Mouse (Mus musculus) stomach, postnatal 0 days (tissue): ENCODE results near the gene Prkag2. TPM values are rescaled to one million over a fixed set of nuclear protein-coding genes. Genes with fewer than 3 reads are reported as not detected.

Experiments
- ATAC-seq: fragments of 200-750 bp; cut with Nextera tagmentation; 2 replicates; pipeline ENCODE4 v1.8.0; 2017; ENCODE audit not compliant: low FRiP score, low TSS enrichment
- DNase-seq: peaks from one replicate; pipeline ENCODE4 v3.0.0-alpha.2; 2016; ENCODE audit warnings: low spot score
- H3K27ac ChIP-seq: fragments of 300-500 bp; sonication (generic); replicated peaks from 2 replicates; pipeline ENCODE4 v1.5.1; 2014; ENCODE audit warnings: mild to moderate bottlenecking, control low read depth
- H3K27me3 ChIP-seq: fragments of 300-500 bp; sonication (generic); 2 replicates; pipeline ENCODE4 v1.6.1; 2014; ENCODE audit warnings: low read length; ENCODE audit not compliant: control insufficient read depth, insufficient read depth
- H3K36me3 ChIP-seq: fragments of 300-500 bp; sonication (generic); 2 replicates; pipeline ENCODE4 v1.6.1; 2014; ENCODE audit warnings: low read length, mixed read lengths; ENCODE audit not compliant: control insufficient read depth, insufficient read depth
- H3K4me1 ChIP-seq: fragments of 300-500 bp; sonication (generic); replicated peaks from 2 replicates; pipeline ENCODE4 v1.6.1; 2014; ENCODE audit warnings: antibody characterized with exemption; ENCODE audit not compliant: control insufficient read depth, insufficient read depth
- H3K4me2 ChIP-seq: fragments of 300-500 bp; sonication (generic); replicated peaks from 2 replicates; pipeline ENCODE4 v1.6.1; 2014; ENCODE audit warnings: low read depth, mild to moderate bottlenecking, control low read depth, moderate library complexity
- H3K4me3 ChIP-seq: fragments of 300-500 bp; sonication (generic); 2 replicates; pipeline ENCODE4 v1.5.1; 2014; ENCODE audit warnings: low read depth, low read length, control low read depth
- H3K9ac ChIP-seq: fragments of 300-500 bp; sonication (generic); 2 replicates; pipeline ENCODE4 v1.6.1; 2014; ENCODE audit warnings: mild to moderate bottlenecking, low read length, control low read depth, mixed read lengths
- H3K9me3 ChIP-seq: fragments of 300-500 bp; sonication (generic); 2 replicates; pipeline ENCODE4 v1.6.1; 2016; ENCODE audit warnings: low read length; ENCODE audit not compliant: control insufficient read depth
- CTCF ChIP-seq: IDR thresholded peaks from 2 replicates; pipeline ENCODE4 v1.5.1; 2016; ENCODE audit warnings: antibody characterized with exemption, low read depth, mild to moderate bottlenecking, moderate library complexity
- EP300 ChIP-seq: optimal IDR thresholded peaks from 2 replicates; pipeline ENCODE3; 2016; ENCODE audit warnings: antibody characterized with exemption
- WGBS: fragments of 180-500 bp; shearing (Covaris S2); extraction: QIAGEN DNeasy Blood & Tissue Kit; methylation state at CpG from one replicate; pipeline ENCODE4 v1.1.7; 2014; 5-methylcytosine and 5-hydroxymethylcytosine counted together
- polyA plus RNA-seq: library from polyadenylated mRNA; unstranded; fragments of >200 nt; fragmentation: Nextera tagmentation; extraction: Ambion mirVana; gene quantifications from 2 replicates; pipeline ENCODE4 v1.2.1, GENCODE M21; 2015

Gene Prkag2
- polyA plus RNA-seq, 1 experiment from 2014 or later, result 33.9 TPM

- ATAC-seq (no peak), DNase-seq (no peak)
- no peaks in the 10 kb centered on the region for H3K9me3 ChIP-seq
- H3K36me3 ChIP-seq, result no peaks in the 10 kb centered on the region
- no peak overlapping the region for H3K4me3 ChIP-seq
- 0 out of 2 replicates have a peak, but pooled peaks cover 2% of the 10 kb centered on the region for H3K4me1 ChIP-seq
- H3K9ac ChIP-seq, result no peak overlapping the region
- no peak overlapping the region for H3K4me2 ChIP-seq
- WGBS, result 70% methylated on average over 8 of the region's 8 CpGs
- H3K27ac ChIP-seq, result no peak overlapping the region
- H3K27me3 ChIP-seq, result no peaks in the 10 kb centered on the region
- no peak for TF ChIP-seq CTCF
- TF ChIP-seq EP300, result no peak
These were observed 49.6 kb downstream of the Prkag2 start for GRCm38 (mm10) chr5:25050827-25051226.

DNA sequence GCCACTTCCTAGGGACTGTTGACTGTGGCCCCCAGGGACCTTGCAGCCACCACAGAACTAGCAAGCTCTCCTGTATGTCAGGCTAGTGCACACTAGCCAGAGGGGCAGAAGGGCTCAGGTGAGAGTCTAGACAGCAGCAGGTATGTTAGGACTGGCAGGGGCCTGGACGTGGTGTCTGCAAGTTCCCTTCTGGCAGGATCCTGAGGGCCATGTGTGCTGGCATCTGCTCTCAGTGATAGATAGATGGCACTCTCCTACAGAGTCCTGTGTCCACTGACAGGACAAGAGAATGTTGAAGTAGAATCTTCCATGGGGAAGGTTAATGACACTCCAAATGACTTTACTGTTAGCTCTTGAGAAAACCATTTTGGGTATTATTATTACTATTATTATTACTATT lies 52.8 kb downstream of the Prkag2 start:
- no peaks in the 10 kb centered on the region for H3K36me3 ChIP-seq
- H3K9ac ChIP-seq, result no peak overlapping the region
- no peaks in the 10 kb centered on the region for H3K4me1 ChIP-seq
- no peak overlapping the region for H3K27ac ChIP-seq
- 68% methylated on average over 1 of the region's 1 CpGs for WGBS
- no peaks in the 10 kb centered on the region for H3K9me3 ChIP-seq
- ATAC-seq (no peak), DNase-seq (no peak)
- H3K4me2 ChIP-seq, result no peak overlapping the region
- H3K27me3 ChIP-seq, result no peaks in the 10 kb centered on the region
- H3K4me3 ChIP-seq, result no peak overlapping the region
- no peak for TF ChIP-seq CTCF

GRCm38 (mm10) chr5:25046762-25047161 lies 53.7 kb downstream of the Prkag2 start:
- Histone ChIP-seq H3K9ac (no peak overlapping the region), H3K4me1 (no peaks in the 10 kb centered on the region), H3K27ac (no peak overlapping the region), H3K9me3 (no peaks in the 10 kb centered on the region), H3K4me2 (no peak overlapping the region), H3K4me3 (no peak overlapping the region), H3K27me3 (no peaks in the 10 kb centered on the region), H3K36me3 (no peaks in the 10 kb centered on the region)
- 73% methylated on average over 3 of the region's 3 CpGs for WGBS
- ATAC-seq, result no peak
- TF ChIP-seq EP300 (no peak), CTCF (no peak)
- no peak for DNase-seq

- 86% methylated on average over 2 of the region's 2 CpGs for WGBS
- H3K36me3 ChIP-seq, result no peaks in the 10 kb centered on the region
- H3K4me1 ChIP-seq, result no peaks in the 10 kb centered on the region
- no peaks in the 10 kb centered on the region for H3K9me3 ChIP-seq
- TF ChIP-seq EP300 (no peak), CTCF (peak; percentile 60)
- no peak overlapping the region for H3K4me3 ChIP-seq
- H3K27me3 ChIP-seq, result no peaks in the 10 kb centered on the region
- H3K9ac ChIP-seq, result no peak overlapping the region
- no peak overlapping the region for H3K27ac ChIP-seq
- no peak for ATAC-seq
- no peak overlapping the region for H3K4me2 ChIP-seq
- DNase-seq, result no peak
These were observed 56.4 kb downstream of the Prkag2 start for GRCm38 (mm10) chr5:25044007-25044406.

GRCm38 (mm10) chr5:25041947-25042346 lies 58.5 kb downstream of the Prkag2 start:
- no peak overlapping the region for H3K9ac ChIP-seq
- DNase-seq, result no peak
- 84% methylated on average over 1 of the region's 1 CpGs for WGBS
- no peaks in the 10 kb centered on the region for H3K36me3 ChIP-seq
- no peak for TF ChIP-seq CTCF
- TF ChIP-seq EP300, result no peak
- no peaks in the 10 kb centered on the region for H3K27me3 ChIP-seq
- H3K27ac ChIP-seq, result no peak overlapping the region
- no peak for ATAC-seq
- H3K4me3 ChIP-seq, result no peak overlapping the region
- H3K9me3 ChIP-seq, result no peaks in the 10 kb centered on the region
- H3K4me2 ChIP-seq, result no peak overlapping the region
- H3K4me1 ChIP-seq, result no peaks in the 10 kb centered on the region

DNA sequence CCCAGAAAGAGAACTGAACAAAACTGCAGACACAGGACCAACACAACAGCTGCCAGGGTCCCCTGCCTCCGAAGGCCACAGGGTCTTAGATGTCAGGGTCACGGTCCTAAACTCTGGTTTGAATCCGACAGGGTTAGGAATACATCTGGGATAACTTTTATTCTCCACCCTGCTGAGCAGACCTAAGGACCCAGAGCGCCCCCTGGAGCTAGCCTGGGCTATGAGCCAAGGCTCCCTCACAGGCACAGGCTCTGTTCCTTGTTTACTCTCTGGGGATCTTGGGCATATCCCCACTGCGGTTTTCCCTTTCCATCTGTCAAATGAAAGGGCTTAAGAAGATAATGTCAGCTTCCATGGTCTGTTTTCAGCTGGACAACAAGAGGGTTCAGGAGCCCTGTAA lies 59.1 kb downstream of the Prkag2 start:
- Histone ChIP-seq H3K4me1 (no peaks in the 10 kb centered on the region), H3K4me3 (no peak overlapping the region), H3K9ac (no peak overlapping the region), H3K9me3 (no peaks in the 10 kb centered on the region), H3K27ac (no peak overlapping the region), H3K36me3 (no peaks in the 10 kb centered on the region), H3K4me2 (no peak overlapping the region), H3K27me3 (no peaks in the 10 kb centered on the region)
- peak; percentile 64 for TF ChIP-seq CTCF
- no peak for TF ChIP-seq EP300
- peak; percentile 53 for DNase-seq
- ATAC-seq, result 0 out of 2 replicates have a peak, but pooled peaks have one; percentile 11
- WGBS, result 38% methylated on average over 5 of the region's 5 CpGs
